Mouse (Mus musculus) limb, embryonic 13.5 days (tissue): ENCODE data around the gene Rimkla. TPM values are rescaled to one million over a fixed set of nuclear protein-coding genes. Genes with fewer than 3 reads are reported as not detected.

Source experiments
- ATAC-seq: fragments of 200-750 bp; cut with Nextera tagmentation; 2 replicates; pipeline ENCODE4 v1.8.0; 2017; ENCODE audit warnings: low read depth, moderate number of reproducible peaks, moderate TSS enrichment; ENCODE audit not compliant: low FRiP score
- H3K27ac ChIP-seq: fragments of 300-500 bp; sonication (generic); 2 replicates; pipeline ENCODE4 v1.5.1; 2015; ENCODE audit warnings: inconsistent platforms, mild to moderate bottlenecking, moderate library complexity
- H3K27me3 ChIP-seq: fragments of 300-500 bp; sonication (generic); 2 replicates; pipeline ENCODE4 v1.6.1; 2015; ENCODE audit warnings: mild to moderate bottlenecking, inconsistent platforms
- H3K36me3 ChIP-seq: fragments of 300-500 bp; sonication (generic); 2 replicates; pipeline ENCODE4 v1.6.1; 2015; ENCODE audit warnings: inconsistent platforms, mild to moderate bottlenecking, moderate library complexity
- H3K4me1 ChIP-seq: fragments of 300-500 bp; sonication (generic); 2 replicates; pipeline ENCODE4 v1.6.1; 2015; ENCODE audit warnings: inconsistent platforms
- H3K4me2 ChIP-seq: fragments of 300-500 bp; sonication (generic); replicated peaks from 2 replicates; pipeline ENCODE4 v1.6.1; 2015; ENCODE audit warnings: inconsistent platforms, mild to moderate bottlenecking, moderate library complexity
- H3K4me3 ChIP-seq: fragments of 300-500 bp; sonication (generic); 2 replicates; pipeline ENCODE4 v1.5.1; 2015; ENCODE audit warnings: moderate library complexity, mild to moderate bottlenecking, inconsistent platforms
- H3K9ac ChIP-seq: fragments of 300-500 bp; sonication (generic); 2 replicates; pipeline ENCODE4 v1.6.1; 2015; ENCODE audit warnings: mild to moderate bottlenecking, inconsistent platforms
- H3K9me3 ChIP-seq: fragments of 300-500 bp; sonication (generic); 2 replicates; pipeline ENCODE4 v1.6.1; 2016; ENCODE audit warnings: inconsistent platforms
- WGBS: fragments of 180-500 bp; shearing (Covaris S2); methylation state at CpG from one replicate; pipeline ENCODE4 v1.1.7; 2015; 5-methylcytosine and 5-hydroxymethylcytosine counted together
- polyA plus RNA-seq: library from polyadenylated mRNA; unstranded; fragments of >200 nt; fragmentation: Nextera tagmentation; extraction: Ambion mirVana; gene quantifications from 2 replicates; pipeline ENCODE4 v1.2.1, GENCODE M21; 2015

Gene Rimkla
- polyA plus RNA-seq, 1 experiment from 2014 or later, result 1.2 TPM

DNA sequence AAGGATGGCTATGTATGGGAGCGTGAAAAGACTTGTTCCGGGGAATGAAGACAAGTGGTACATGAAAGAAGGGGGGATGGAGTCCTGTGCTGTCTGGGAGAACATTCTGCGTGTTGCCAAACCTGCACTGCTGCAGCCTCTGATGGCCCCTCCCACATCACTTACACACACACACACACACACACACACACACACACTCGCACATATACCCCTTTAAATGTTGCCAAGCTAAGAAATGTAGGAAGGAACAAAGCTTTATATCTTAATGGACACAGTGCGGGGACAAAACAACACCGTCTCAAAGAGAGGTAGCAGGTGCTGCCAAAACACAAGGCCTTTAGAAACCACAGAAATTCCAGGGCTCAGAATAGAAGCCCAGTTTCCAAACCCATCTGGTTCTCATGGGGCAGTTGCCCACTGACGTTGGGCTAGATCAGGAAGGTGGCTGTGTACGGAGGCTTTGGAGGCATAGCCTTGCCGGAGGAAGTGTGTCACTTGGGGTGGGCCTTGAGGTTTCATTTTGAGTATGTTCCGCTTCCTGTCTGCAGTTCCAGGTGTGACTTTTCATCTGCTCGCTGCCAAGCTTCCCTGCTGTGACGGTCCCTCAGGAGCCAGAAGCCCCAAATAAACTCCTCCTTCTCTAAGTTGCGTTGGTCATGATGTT, 28.5 kb downstream of the Rimkla start:
- Histone ChIP-seq H3K36me3 (no peaks in the 10 kb centered on the region), H3K27ac (no peak overlapping the region), H3K4me2 (no peak overlapping the region), H3K27me3 (peaks cover 7% of the 10 kb centered on the region; the same call in 1 of the 2 replicates), H3K4me3 (no peak overlapping the region), H3K9me3 (no peaks in the 10 kb centered on the region), H3K9ac (no peak overlapping the region), H3K4me1 (peaks cover 40% of the 10 kb centered on the region)
- ATAC-seq, result no peak
- 61% methylated on average over 13 of the region's 13 CpGs for WGBS

GRCm38 (mm10) chr4:119462858-119463755, 29.3 kb downstream of the Rimkla start:
- peaks cover 7% of the 10 kb centered on the region; the same call in 1 of the 2 replicates for H3K27me3 ChIP-seq
- 34% methylated on average over 11 of the region's 11 CpGs for WGBS
- H3K27ac ChIP-seq, result peak overlapping the region; percentile 11; the same call in 1 of the 2 replicates
- H3K4me3 ChIP-seq, result no peak overlapping the region
- H3K36me3 ChIP-seq, result no peaks in the 10 kb centered on the region
- peaks cover 41% of the 10 kb centered on the region for H3K4me1 ChIP-seq
- no peaks in the 10 kb centered on the region for H3K9me3 ChIP-seq
- H3K4me2 ChIP-seq, result peak overlapping the region; percentile 35
- peak; percentile 76 for ATAC-seq
- no peak overlapping the region for H3K9ac ChIP-seq

DNA sequence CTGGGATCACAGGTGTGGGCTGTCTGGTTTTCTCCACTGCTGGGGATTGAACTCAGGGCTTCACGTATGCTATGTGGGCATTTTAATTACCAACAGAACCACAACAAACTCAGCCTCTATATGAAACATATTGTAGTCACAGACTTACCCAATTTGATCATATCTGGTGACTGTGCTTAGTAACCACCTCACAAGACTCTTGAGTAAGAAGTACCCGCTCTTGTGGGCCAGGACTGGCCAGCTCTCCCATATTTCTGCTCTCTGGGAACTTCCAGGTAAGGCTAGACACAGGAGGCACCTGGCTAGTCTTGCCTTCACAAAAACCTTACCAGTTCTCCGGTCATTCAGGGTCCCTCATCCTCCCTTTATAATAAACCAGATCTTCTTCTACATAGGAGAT, 30.0 kb downstream of the Rimkla start:
- H3K9me3 ChIP-seq, result no peaks in the 10 kb centered on the region
- no peaks in the 10 kb centered on the region for H3K36me3 ChIP-seq
- no peak overlapping the region for H3K9ac ChIP-seq
- H3K4me2 ChIP-seq, result no peak overlapping the region
- no peak overlapping the region for H3K4me3 ChIP-seq
- 76% methylated on average over 3 of the region's 3 CpGs for WGBS
- ATAC-seq, result no peak
- no peak overlapping the region for H3K27ac ChIP-seq
- H3K27me3 ChIP-seq, result peaks cover 6% of the 10 kb centered on the region; the same call in 1 of the 2 replicates
- H3K4me1 ChIP-seq, result peaks cover 43% of the 10 kb centered on the region

- peak overlapping the region; percentile 44; the same call in 1 of the 2 replicates for H3K27ac ChIP-seq
Measured at GRCm38 (mm10) chr4:119460728-119461141, 31.7 kb downstream of the Rimkla start.

GRCm38 (mm10) chr4:119460296-119460695, 32.1 kb downstream of the Rimkla start:
- WGBS, result 65% methylated on average over 5 of the region's 5 CpGs
- peaks cover 43% of the 10 kb centered on the region for H3K4me1 ChIP-seq
- H3K4me3 ChIP-seq, result no peak overlapping the region
- H3K9ac ChIP-seq, result no peak overlapping the region
- H3K27me3 ChIP-seq, result no peaks in the 10 kb centered on the region
- peak overlapping the region; percentile 44; the same call in 1 of the 2 replicates for H3K27ac ChIP-seq
- no peaks in the 10 kb centered on the region for H3K36me3 ChIP-seq
- no peak for ATAC-seq
- no peaks in the 10 kb centered on the region for H3K9me3 ChIP-seq
- H3K4me2 ChIP-seq, result no peak overlapping the region

More at GRCm38 (mm10) chr4:119460728-119461141, 31.7 kb downstream of the Rimkla start:
- peaks cover 43% of the 10 kb centered on the region for H3K4me1 ChIP-seq
- 0 out of 2 replicates have a peak, but pooled peaks cover 3% of the 10 kb centered on the region for H3K27me3 ChIP-seq
- no peak overlapping the region for H3K9ac ChIP-seq
- 25% methylated on average over 8 of the region's 8 CpGs for WGBS
- no peaks in the 10 kb centered on the region for H3K36me3 ChIP-seq
- no peaks in the 10 kb centered on the region for H3K9me3 ChIP-seq
- ATAC-seq, result peak; percentile 46; the same call in 1 of the 2 replicates
- no peak overlapping the region for H3K4me3 ChIP-seq
- H3K4me2 ChIP-seq, result peak overlapping the region; percentile 9; the same call in 1 of the 2 replicates

DNA sequence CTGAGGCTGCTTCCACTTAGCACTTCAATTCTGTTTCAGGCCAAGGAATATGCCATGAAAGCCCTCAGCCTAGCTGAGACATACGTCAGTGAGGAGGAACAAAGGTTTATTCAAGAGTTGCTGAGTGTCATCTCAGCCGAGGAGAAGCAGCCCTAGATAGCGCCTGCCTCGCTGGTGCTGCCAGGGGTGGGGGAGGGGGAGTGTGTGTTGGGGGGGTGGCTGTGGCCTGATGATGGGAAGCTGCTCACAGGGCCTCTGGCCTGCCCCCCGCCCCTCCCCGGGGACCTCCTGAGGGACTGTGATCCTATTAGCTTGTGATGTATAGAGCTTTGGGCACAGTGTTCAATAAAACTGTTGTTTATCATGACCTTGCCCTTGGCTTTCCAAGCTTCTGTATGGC, 38.9 kb downstream of the Rimkla start:
- WGBS, result 26% methylated on average over 6 of the region's 6 CpGs
- H3K27me3 ChIP-seq, result no peaks in the 10 kb centered on the region
- H3K27ac ChIP-seq, result no peak overlapping the region
- no peak for ATAC-seq
- H3K4me1 ChIP-seq, result peaks cover 7% of the 10 kb centered on the region; the same call in 1 of the 2 replicates
- H3K4me2 ChIP-seq, result no peak overlapping the region
- H3K9me3 ChIP-seq, result no peaks in the 10 kb centered on the region
- H3K36me3 ChIP-seq, result no peaks in the 10 kb centered on the region
- H3K4me3 ChIP-seq, result no peak overlapping the region
- H3K9ac ChIP-seq, result no peak overlapping the region

DNA sequence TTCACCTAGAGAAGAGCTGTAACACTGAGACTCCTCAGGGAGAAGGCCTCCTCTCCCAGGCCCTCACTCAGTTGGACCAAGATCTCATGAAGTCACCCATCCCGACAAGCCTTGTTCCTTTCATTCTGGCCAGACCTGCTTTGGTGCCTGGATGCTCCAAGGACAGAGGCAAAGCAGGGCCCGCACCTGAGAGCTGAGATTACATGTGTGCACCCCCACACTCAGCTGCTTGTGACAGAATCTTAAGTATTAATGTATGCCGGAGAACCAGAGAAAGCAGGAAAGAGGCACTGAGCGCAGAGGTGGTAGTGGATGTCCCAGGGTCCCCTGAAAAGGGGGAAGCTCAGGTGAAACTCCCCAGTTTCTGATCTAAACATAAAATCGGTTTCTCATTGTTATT, 39.3 kb downstream of the Rimkla start:
- Histone ChIP-seq H3K9me3 (no peaks in the 10 kb centered on the region), H3K4me1 (peaks cover 6% of the 10 kb centered on the region; the same call in 1 of the 2 replicates), H3K36me3 (no peaks in the 10 kb centered on the region), H3K27me3 (no peaks in the 10 kb centered on the region), H3K4me2 (no peak overlapping the region), H3K4me3 (no peak overlapping the region), H3K9ac (no peak overlapping the region), H3K27ac (no peak overlapping the region)
- WGBS, result 71% methylated on average over 5 of the region's 5 CpGs
- ATAC-seq, result no peak

GRCm38 (mm10) chr4:119450436-119450835, 42.0 kb downstream of the Rimkla start:
- 61% methylated on average over 7 of the region's 7 CpGs for WGBS

DNA sequence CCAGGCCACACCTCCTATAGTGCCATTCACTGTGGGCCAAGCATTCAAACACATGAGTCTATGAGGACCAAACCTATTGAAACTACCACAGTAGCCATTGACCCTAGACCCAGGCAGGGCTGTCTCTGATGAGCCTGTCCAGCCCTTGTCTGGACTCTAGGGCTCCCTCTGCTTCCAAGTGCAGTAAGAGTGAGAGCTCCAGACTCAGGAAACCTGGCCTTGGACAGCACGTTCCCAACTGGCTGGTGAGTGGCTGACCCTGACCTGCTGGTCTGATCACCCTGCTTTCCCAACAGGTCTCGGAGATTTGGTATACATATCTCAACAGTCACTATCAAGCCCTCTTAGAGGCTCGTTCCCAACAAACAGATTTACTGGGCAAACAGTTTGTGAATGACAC, 44.6 kb downstream of the Rimkla start:
- H3K9me3 ChIP-seq, result no peaks in the 10 kb centered on the region
- no peaks in the 10 kb centered on the region for H3K36me3 ChIP-seq
- ATAC-seq, result no peak
- no peak overlapping the region for H3K4me2 ChIP-seq
- 84% methylated on average over 3 of the region's 3 CpGs for WGBS
- H3K27ac ChIP-seq, result no peak overlapping the region
- H3K4me1 ChIP-seq, result no peaks in the 10 kb centered on the region
- no peak overlapping the region for H3K9ac ChIP-seq
- no peak overlapping the region for H3K4me3 ChIP-seq
- no peaks in the 10 kb centered on the region for H3K27me3 ChIP-seq

More at GRCm38 (mm10) chr4:119450436-119450835, 42.0 kb downstream of the Rimkla start:
- Histone ChIP-seq H3K4me3 (no peak overlapping the region), H3K27me3 (no peaks in the 10 kb centered on the region), H3K9me3 (no peaks in the 10 kb centered on the region), H3K9ac (no peak overlapping the region), H3K36me3 (no peaks in the 10 kb centered on the region), H3K4me2 (no peak overlapping the region), H3K27ac (no peak overlapping the region), H3K4me1 (0 out of 2 replicates have a peak, but pooled peaks cover 4% of the 10 kb centered on the region)
- ATAC-seq, result no peak

DNA sequence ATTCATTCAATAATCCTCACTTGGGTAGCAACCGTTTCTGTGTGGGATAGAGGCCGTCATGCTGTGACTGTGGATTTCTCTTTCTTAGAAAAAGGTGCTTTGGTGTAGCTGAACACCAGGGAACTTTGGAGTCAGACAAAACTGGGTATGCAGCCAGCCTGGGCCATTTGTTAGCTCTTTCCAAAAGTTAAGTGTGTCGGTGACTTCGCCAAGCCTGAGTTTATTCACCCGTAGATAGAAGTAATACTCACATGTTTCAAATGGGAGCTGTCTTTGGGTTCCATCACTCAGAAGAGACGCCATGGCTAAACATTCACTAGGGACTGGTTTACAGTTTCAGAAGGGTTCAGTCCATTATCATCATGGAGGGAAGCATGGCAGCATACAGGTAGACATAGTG, 45.2 kb downstream of the Rimkla start:
- no peak for ATAC-seq
- no peak overlapping the region for H3K4me3 ChIP-seq
- no peak overlapping the region for H3K9ac ChIP-seq
- no peak overlapping the region for H3K27ac ChIP-seq
- WGBS, result 89% methylated on average over 6 of the region's 6 CpGs
- no peak overlapping the region for H3K4me2 ChIP-seq
- no peaks in the 10 kb centered on the region for H3K9me3 ChIP-seq
- H3K27me3 ChIP-seq, result no peaks in the 10 kb centered on the region
- H3K36me3 ChIP-seq, result no peaks in the 10 kb centered on the region
- H3K4me1 ChIP-seq, result 0 out of 2 replicates have a peak, but pooled peaks cover 5% of the 10 kb centered on the region

GRCm38 (mm10) chr4:119442539-119442938, 49.9 kb downstream of the Rimkla start:
- Histone ChIP-seq H3K4me1 (0 out of 2 replicates have a peak, but pooled peaks cover 5% of the 10 kb centered on the region), H3K9me3 (no peaks in the 10 kb centered on the region), H3K4me3 (no peak overlapping the region), H3K4me2 (no peak overlapping the region), H3K27me3 (no peaks in the 10 kb centered on the region), H3K27ac (no peak overlapping the region), H3K36me3 (no peaks in the 10 kb centered on the region), H3K9ac (no peak overlapping the region)
- 39% methylated on average over 6 of the region's 6 CpGs for WGBS
- no peak for ATAC-seq

DNA sequence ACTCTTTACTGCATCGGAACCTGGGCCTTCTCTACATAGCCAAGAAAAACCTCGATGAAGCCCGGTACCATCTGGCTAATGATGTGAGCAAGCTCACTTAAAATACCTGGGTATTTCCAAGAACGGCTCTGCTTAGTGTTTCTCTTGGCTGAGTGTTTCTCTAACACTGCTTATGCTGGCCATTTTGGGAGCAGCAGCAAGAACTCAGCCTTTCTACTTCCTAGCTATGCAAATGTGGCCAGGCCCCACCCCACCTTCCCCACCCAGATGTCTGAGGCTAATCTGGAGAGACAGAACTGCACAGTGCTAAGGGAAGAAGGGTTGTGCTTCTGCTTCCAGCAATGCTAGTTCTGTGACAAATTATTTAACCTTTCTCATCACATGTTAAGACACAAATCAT, 50.6 kb downstream of the Rimkla start:
- Histone ChIP-seq H3K9ac (no peak overlapping the region), H3K9me3 (no peaks in the 10 kb centered on the region), H3K27ac (no peak overlapping the region), H3K27me3 (no peaks in the 10 kb centered on the region), H3K4me1 (0 out of 2 replicates have a peak, but pooled peaks cover 5% of the 10 kb centered on the region), H3K36me3 (no peaks in the 10 kb centered on the region), H3K4me2 (no peak overlapping the region), H3K4me3 (no peak overlapping the region)
- ATAC-seq, result no peak
- 89% methylated on average over 4 of the region's 4 CpGs for WGBS
